Mouse (Mus musculus) kidney, postnatal 0 days (tissue): ENCODE measurements around the gene Itgb3bp. TPM values are rescaled to one million over a fixed set of nuclear protein-coding genes. Genes with fewer than 3 reads are reported as not detected.

Experiments used
- ATAC-seq: fragments of 200-750 bp; cut with Nextera tagmentation; replicated peaks from 2 replicates; pipeline ENCODE4 v1.8.0; 2017; ENCODE audit warnings: low read depth, moderate number of reproducible peaks, moderate TSS enrichment, moderate library complexity; ENCODE audit not compliant: low FRiP score
- DNase-seq: peaks from one replicate; pipeline ENCODE4 v3.0.0-alpha.2; 2016; ENCODE audit warnings: low spot score
- H3K27ac ChIP-seq: fragments of 300-500 bp; sonication (generic); 2 replicates; pipeline ENCODE4 v1.5.1; 2014; ENCODE audit warnings: mild to moderate bottlenecking
- H3K27me3 ChIP-seq: fragments of 300-500 bp; sonication (generic); 2 replicates; pipeline ENCODE4 v1.6.1; 2014; ENCODE audit warnings: low read length, mixed read lengths; ENCODE audit not compliant: insufficient read depth
- H3K36me3 ChIP-seq: fragments of 300-500 bp; sonication (generic); 2 replicates; pipeline ENCODE4 v1.6.1; 2014; ENCODE audit warnings: low read length, mixed read lengths; ENCODE audit not compliant: insufficient read depth
- H3K4me1 ChIP-seq: fragments of 300-500 bp; sonication (generic); replicated peaks from 2 replicates; pipeline ENCODE4 v1.6.1; 2014; ENCODE audit warnings: antibody characterized with exemption, low read length, mixed read lengths; ENCODE audit not compliant: insufficient read depth
- H3K4me2 ChIP-seq: fragments of 300-500 bp; sonication (generic); 2 replicates; pipeline ENCODE4 v1.6.1; 2014; ENCODE audit warnings: mild to moderate bottlenecking, low read length, moderate library complexity, mixed read lengths
- H3K4me3 ChIP-seq: fragments of 300-500 bp; sonication (generic); replicated peaks from 2 replicates; pipeline ENCODE4 v1.5.1; 2014; ENCODE audit warnings: low read depth, low read length
- H3K9ac ChIP-seq: fragments of 300-500 bp; sonication (generic); 2 replicates; pipeline ENCODE4 v1.6.1; 2014; ENCODE audit warnings: low read depth, low read length
- H3K9me3 ChIP-seq: fragments of 300-500 bp; sonication (generic); replicated peaks from 2 replicates; pipeline ENCODE4 v1.6.1; 2016; ENCODE audit warnings: low read length, inconsistent platforms, mixed read lengths
- CTCF ChIP-seq: IDR thresholded peaks from 2 replicates; pipeline ENCODE4 v1.5.1; 2016; ENCODE audit warnings: antibody characterized with exemption, low read depth, mild to moderate bottlenecking, moderate library complexity
- WGBS: fragments of 180-500 bp; shearing (Covaris S2); extraction: QIAGEN DNeasy Blood & Tissue Kit; methylation state at CpG from one replicate; pipeline ENCODE4 v1.1.7; 2014; 5-methylcytosine and 5-hydroxymethylcytosine counted together
- polyA plus RNA-seq: library from polyadenylated mRNA; unstranded; fragments of >200 nt; fragmentation: Nextera tagmentation; extraction: Ambion mirVana; gene quantifications from 2 replicates; pipeline ENCODE4 v1.2.1, GENCODE M21; 2015

Itgb3bp gene
- polyA plus RNA-seq, 1 experiment from 2014 or later = 38.3 TPM

DNA sequence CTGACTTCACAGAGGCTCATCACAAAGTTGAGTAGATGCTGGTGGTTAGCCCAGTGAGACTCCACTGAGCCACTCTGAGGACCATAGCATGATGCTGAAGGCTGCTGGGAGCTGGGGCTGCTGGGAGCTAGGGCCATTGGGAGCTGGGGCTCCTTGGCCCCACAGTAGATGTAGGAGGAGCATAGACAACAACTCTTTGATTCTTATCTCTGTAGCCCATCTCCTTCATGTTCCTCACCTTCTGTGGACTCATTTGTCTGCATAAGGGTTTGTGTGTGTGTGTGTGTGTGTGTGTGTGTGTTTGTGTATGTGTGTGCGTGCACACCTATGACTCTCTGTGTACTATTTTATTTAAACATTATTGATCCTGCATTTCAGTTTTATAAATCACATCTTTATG lies 18.3 kb upstream of the Itgb3bp start:
- no peak overlapping the region for H3K27ac ChIP-seq
- DNase-seq (no peak), ATAC-seq (no peak)
- no peak overlapping the region for H3K4me2 ChIP-seq
- H3K36me3 ChIP-seq = no peaks in the 10 kb centered on the region
- TF ChIP-seq CTCF = no peak
- no peaks in the 10 kb centered on the region for H3K27me3 ChIP-seq
- no peaks in the 10 kb centered on the region for H3K9me3 ChIP-seq
- H3K4me1 ChIP-seq = no peaks in the 10 kb centered on the region
- no peak overlapping the region for H3K9ac ChIP-seq
- H3K4me3 ChIP-seq = no peak overlapping the region
- 84% methylated on average over 1 of the region's 1 CpGs for WGBS

DNA sequence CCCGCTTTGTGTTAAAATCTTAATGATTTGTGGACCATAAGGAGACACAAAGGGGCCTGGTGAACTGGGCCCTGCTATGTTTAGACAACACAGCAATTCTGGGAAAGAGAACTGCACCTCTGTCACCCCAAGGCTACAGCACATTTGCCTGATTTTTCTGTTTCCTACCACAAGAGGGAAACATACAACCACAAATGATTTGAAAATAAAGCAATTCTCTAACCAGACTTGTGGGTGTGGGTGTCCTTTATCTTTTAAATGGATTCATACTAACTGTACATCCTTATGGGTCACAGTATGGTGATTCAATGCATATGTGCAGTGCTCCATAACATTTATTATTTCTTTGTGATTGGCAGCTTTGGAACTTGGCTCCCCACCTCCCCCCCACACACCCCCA lies 17.6 kb upstream of the Itgb3bp start:
- no peak overlapping the region for H3K9ac ChIP-seq
- DNase-seq = peak; percentile 82
- no peaks in the 10 kb centered on the region for H3K9me3 ChIP-seq
- no peak overlapping the region for H3K4me2 ChIP-seq
- peak; percentile 77 for TF ChIP-seq CTCF
- no peaks in the 10 kb centered on the region for H3K27me3 ChIP-seq
- ATAC-seq = no peak
- no peaks in the 10 kb centered on the region for H3K36me3 ChIP-seq
- 61% methylated on average over 1 of the region's 1 CpGs for WGBS
- H3K4me1 ChIP-seq = no peaks in the 10 kb centered on the region
- no peak overlapping the region for H3K4me3 ChIP-seq
- no peak overlapping the region for H3K27ac ChIP-seq

DNA sequence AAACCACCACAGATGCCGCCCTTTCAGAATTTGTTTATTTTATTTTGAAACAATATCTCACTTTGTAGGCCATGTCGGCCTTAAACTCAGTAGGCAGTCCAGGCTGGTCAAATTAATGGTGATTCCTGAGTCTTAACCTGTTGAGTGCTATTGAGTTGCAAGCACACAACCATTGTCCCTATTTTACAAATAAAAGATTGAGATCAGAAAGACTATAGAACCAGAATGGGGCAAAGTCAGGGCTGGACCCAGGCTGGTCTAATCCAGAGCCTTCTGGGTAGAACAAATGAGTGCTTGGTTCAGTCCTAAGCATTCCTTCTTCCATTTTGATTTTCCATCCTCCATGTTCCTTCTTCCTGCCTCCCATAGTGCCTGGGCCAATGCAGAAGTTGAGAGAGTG lies 16.9 kb upstream of the Itgb3bp start:
- no peak for TF ChIP-seq CTCF
- Histone ChIP-seq H3K9ac (no peak overlapping the region), H3K36me3 (no peaks in the 10 kb centered on the region), H3K4me1 (no peaks in the 10 kb centered on the region), H3K27me3 (no peaks in the 10 kb centered on the region), H3K4me2 (no peak overlapping the region), H3K4me3 (no peak overlapping the region), H3K9me3 (no peaks in the 10 kb centered on the region), H3K27ac (no peak overlapping the region)
- WGBS = 79% methylated on average over 2 of the region's 2 CpGs
- DNase-seq (no peak), ATAC-seq (no peak)

DNA sequence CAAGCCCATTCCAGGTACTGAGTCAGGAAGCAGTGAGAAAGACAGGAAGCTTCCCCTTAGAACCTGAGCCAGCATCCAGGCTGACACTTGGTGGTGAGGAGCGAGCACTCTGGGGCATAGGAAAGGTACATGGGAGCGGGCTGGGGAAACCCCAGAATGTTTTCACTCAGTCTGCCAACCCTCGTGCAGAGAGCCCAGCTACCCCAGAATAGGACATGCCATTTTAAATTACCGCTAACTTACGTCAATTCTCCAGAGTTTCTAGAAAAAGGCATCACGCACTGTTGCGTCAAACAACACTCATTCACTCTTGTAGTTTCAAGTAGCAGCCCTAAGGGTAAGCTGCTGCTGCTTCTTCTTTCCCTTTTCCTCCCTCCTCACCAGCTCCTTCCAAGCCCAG lies 15.4 kb upstream of the Itgb3bp start:
- TF ChIP-seq CTCF = no peak

DNA sequence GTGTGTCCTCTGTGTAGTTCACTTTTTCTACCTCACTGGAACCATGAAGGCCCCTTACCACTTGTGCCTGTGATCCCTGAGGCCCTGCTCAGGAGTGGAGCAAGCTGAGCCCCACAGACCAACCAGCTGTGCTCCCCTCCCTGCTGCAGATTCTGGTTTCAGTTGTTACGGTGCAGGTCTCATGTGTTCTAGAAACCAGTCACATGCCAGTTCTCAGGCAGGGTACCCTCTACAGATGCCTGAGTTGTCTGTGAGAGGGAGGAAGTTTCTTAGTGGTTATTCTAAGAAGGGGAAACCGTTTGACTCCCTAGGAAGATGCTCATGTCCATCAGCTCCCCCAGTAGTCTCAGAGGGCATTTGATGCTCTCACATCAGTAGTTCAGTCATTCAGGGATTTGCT lies 15.0 kb upstream of the Itgb3bp start:
- ATAC-seq = no peak
- Histone ChIP-seq H3K4me1 (no peaks in the 10 kb centered on the region), H3K27ac (no peak overlapping the region), H3K4me2 (no peak overlapping the region), H3K4me3 (no peak overlapping the region), H3K9me3 (no peaks in the 10 kb centered on the region), H3K36me3 (no peaks in the 10 kb centered on the region), H3K27me3 (no peaks in the 10 kb centered on the region), H3K9ac (no peak overlapping the region)
- DNase-seq = no peak
- no peak for TF ChIP-seq CTCF
- 68% methylated on average over 2 of the region's 2 CpGs for WGBS

More for the DNA sequence above, 15.4 kb upstream of the Itgb3bp start:
- Histone ChIP-seq H3K9me3 (no peaks in the 10 kb centered on the region), H3K36me3 (no peaks in the 10 kb centered on the region), H3K9ac (no peak overlapping the region), H3K4me2 (no peak overlapping the region), H3K27me3 (no peaks in the 10 kb centered on the region), H3K27ac (no peak overlapping the region), H3K4me3 (no peak overlapping the region), H3K4me1 (no peaks in the 10 kb centered on the region)
- ATAC-seq = no peak
- no peak for DNase-seq
- 89% methylated on average over 7 of the region's 7 CpGs for WGBS

DNA sequence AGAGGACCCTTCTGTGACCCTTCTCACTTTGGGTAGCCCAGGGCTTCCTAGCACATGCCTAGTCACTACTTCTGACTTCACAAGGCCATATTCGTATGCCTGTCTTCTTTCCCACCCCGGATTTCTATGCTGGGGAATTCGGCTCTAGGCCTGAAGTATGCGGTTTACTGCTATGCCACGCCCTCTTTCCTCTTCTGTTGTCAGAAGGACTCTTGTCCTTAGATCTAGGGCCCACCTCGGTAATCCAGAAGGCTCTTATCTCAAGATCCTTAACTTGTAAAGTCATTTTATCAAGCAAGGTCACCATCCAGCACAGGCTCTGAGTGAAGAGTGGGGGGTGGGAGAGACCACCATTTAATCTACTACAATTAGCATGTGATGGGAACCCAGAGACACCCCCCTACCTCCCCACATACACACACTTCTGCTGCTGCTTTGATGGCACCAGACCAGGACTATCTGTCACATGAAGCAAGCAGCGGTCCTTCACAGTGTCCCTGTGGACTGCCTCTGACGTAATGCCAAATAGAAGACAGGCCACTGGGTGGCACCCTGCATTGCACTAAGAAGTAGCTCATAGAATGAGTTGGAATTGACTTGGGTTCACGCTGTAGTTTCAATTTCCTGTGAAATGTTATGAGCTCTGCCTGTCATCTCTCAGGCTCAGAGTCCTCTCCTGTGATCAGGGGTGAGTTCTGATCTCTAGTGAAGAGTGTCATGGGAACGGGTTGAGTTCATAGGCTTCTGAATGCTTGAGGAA lies 12.2 kb upstream of the Itgb3bp start:
- no peak overlapping the region for H3K4me2 ChIP-seq
- ATAC-seq (no peak), DNase-seq (peak; percentile 24)
- TF ChIP-seq CTCF = peak; percentile 54
- 69% methylated on average over 10 of the region's 10 CpGs for WGBS
- H3K27me3 ChIP-seq = no peaks in the 10 kb centered on the region
- H3K4me1 ChIP-seq = no peaks in the 10 kb centered on the region
- no peak overlapping the region for H3K4me3 ChIP-seq
- no peak overlapping the region for H3K9ac ChIP-seq
- H3K9me3 ChIP-seq = no peaks in the 10 kb centered on the region
- H3K27ac ChIP-seq = no peak overlapping the region
- H3K36me3 ChIP-seq = no peaks in the 10 kb centered on the region
